Mouse (Mus musculus): ENCODE measurements around the gene Ak5. TPM values are rescaled to one million over a fixed set of nuclear protein-coding genes. Genes with fewer than 3 reads are reported as not detected.
A peak's percentile ranks its signal among the peaks of the same experiment; 100 is the strongest.
"Not testable (repeated sequence)": the region's sequence is repeated elsewhere in the genome, so short reads cannot be mapped to it uniquely, and the experiment has no call there.

Ak5 gene
- polyA plus RNA-seq, 1 experiment from 2014 or later: 3.7 TPM

DNA sequence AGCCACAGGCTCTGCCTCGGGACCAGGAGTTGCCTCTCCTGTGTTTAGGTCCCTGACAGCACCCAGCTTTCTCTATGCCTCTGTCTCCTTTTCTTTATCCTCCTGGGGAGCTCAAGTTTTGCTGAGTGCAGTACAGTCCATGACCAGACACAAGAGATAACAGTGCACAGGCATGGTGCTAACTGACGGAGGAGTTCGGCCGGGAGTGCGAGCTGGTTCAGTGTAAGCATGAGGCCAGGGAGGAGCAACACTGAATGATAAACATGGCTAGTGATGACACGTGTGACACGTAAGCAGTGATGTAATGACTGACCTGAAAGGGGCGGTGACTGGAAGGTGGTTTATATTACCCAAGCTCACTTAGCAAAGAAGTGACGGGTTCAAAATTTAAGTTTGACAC lies 201.3 kb downstream of the Ak5 start:
- peaks cover 6% of the 10 kb centered on the region; the same call in 1 of the 2 replicates for H3K4me1 ChIP-seq (ENCODE audit: insufficient read depth, low read length)
- H3K27me3 ChIP-seq (ENCODE audit: insufficient read depth, low read length): no peaks in the 10 kb centered on the region
- no peak overlapping the region for H3K27ac ChIP-seq (ENCODE audit: low read length)
- H3K4me3 ChIP-seq (ENCODE audit: low read length): no peak overlapping the region
- WGBS: 95% methylated on average over 9 of the region's 9 CpGs
- H3K9me3 ChIP-seq (ENCODE audit: low read length): no peaks in the 10 kb centered on the region
- ATAC-seq (ENCODE audit: low FRiP score, low TSS enrichment): no peak
- no peak overlapping the region for H3K4me2 ChIP-seq (replicated peaks; ENCODE audit: low read depth, low read length)
- peaks cover 8% of the 10 kb centered on the region; the same call in 1 of the 2 replicates for H3K36me3 ChIP-seq (ENCODE audit: insufficient read depth, low read length)
- H3K9ac ChIP-seq (replicated peaks; ENCODE audit: low read length): no peak overlapping the region

DNA sequence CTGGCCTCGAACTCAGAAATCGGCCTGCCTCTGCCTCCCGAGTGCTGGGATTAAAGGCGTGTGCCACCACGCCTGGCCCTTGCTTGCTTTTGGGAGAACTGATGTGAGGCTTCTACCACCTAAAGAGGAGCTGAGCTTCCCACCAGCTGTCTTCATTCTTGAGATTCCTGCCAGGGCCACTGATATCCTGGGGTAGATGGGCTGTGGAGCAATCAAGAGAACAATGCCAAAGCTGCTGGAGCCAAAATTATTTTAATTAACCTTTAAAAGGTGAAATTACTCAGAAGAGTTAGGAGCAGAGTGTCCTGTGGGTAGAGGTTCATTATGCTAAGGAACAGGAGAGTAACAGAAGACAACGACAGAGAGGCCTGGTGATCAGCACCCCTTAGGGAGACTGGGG lies 202.8 kb downstream of the Ak5 start:
- no peak overlapping the region for H3K4me2 ChIP-seq (replicated peaks; ENCODE audit: low read depth, low read length)
- 92% methylated on average over 6 of the region's 6 CpGs for WGBS
- ATAC-seq (ENCODE audit: low FRiP score, low TSS enrichment): no peak

DNA sequence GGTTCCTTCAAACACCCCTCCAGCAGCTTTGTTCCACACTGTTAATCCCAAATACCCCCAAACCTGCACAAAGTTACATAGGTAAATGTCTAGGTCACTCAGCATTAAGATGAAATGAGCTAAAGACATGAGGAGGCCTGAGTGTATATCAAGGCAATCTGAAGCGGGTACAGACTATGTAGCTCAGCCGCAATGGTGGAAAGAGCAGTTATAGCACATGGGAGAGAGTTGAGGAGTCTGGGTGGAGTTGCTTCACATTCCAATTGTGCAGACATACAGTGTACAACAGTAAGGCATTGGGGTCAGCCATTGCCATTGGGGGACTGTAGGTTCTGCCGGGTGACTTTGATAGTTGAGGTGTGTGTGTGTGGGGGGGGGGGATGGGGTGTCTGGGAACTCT lies 203.7 kb downstream of the Ak5 start:
- no peak overlapping the region for H3K27ac ChIP-seq (ENCODE audit: low read length)
- WGBS: 99% methylated on average over 3 of the region's 3 CpGs
- no peak overlapping the region for H3K9ac ChIP-seq (replicated peaks; ENCODE audit: low read length)
- peaks cover 8% of the 10 kb centered on the region for H3K4me1 ChIP-seq (ENCODE audit: insufficient read depth, low read length)
- H3K4me2 ChIP-seq (replicated peaks; ENCODE audit: low read depth, low read length): no peak overlapping the region
- H3K9me3 ChIP-seq (ENCODE audit: low read length): no peaks in the 10 kb centered on the region
- no peak for ATAC-seq (ENCODE audit: low FRiP score, low TSS enrichment)
- H3K36me3 ChIP-seq (ENCODE audit: insufficient read depth, low read length): peaks cover 17% of the 10 kb centered on the region; the same call in 1 of the 2 replicates
- no peak overlapping the region for H3K4me3 ChIP-seq (ENCODE audit: low read length)
- H3K27me3 ChIP-seq (ENCODE audit: insufficient read depth, low read length): no peaks in the 10 kb centered on the region

More for the DNA sequence above, 202.8 kb downstream of the Ak5 start:
- H3K27ac ChIP-seq (ENCODE audit: low read length): no peak overlapping the region
- no peak overlapping the region for H3K9ac ChIP-seq (replicated peaks; ENCODE audit: low read length)
- H3K36me3 ChIP-seq (ENCODE audit: insufficient read depth, low read length): peaks cover 17% of the 10 kb centered on the region; the same call in 1 of the 2 replicates
- no peak overlapping the region for H3K4me3 ChIP-seq (ENCODE audit: low read length)
- no peaks in the 10 kb centered on the region for H3K9me3 ChIP-seq (ENCODE audit: low read length)
- no peaks in the 10 kb centered on the region for H3K27me3 ChIP-seq (ENCODE audit: insufficient read depth, low read length)
- peaks cover 13% of the 10 kb centered on the region for H3K4me1 ChIP-seq (ENCODE audit: insufficient read depth, low read length)

DNA sequence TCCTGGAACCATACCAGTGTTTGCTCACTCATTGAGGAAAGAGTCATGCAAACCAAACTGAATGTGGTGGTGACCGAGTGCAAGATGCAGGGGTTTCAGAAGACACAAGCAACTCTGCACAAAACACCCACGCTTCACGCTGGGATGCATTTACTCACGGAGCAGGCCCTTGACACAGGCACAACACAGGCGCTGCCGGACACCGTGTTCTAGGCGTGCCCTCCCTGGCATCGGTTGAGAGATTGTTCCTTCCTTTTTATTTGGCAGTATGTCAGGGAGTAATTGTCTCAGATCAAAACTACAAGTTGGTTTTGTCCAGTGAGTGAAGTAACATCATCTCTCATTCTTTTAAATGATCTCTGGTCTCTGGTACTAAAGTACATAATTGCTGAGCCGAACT lies 205.3 kb downstream of the Ak5 start:
- Histone ChIP-seq H3K9me3 (ENCODE audit: low read length) (no peaks in the 10 kb centered on the region), H3K27ac (ENCODE audit: low read length) (no peak overlapping the region), H3K36me3 (ENCODE audit: insufficient read depth, low read length) (peaks cover 22% of the 10 kb centered on the region), H3K4me1 (ENCODE audit: insufficient read depth, low read length) (peaks cover 7% of the 10 kb centered on the region), H3K4me3 (ENCODE audit: low read length) (no peak overlapping the region), H3K4me2 (replicated peaks; ENCODE audit: low read depth, low read length) (no peak overlapping the region), H3K27me3 (ENCODE audit: insufficient read depth, low read length) (no peaks in the 10 kb centered on the region), H3K9ac (replicated peaks; ENCODE audit: low read length) (no peak overlapping the region)
- ATAC-seq (ENCODE audit: low FRiP score, low TSS enrichment): no peak
- WGBS: 90% methylated on average over 10 of the region's 10 CpGs

DNA sequence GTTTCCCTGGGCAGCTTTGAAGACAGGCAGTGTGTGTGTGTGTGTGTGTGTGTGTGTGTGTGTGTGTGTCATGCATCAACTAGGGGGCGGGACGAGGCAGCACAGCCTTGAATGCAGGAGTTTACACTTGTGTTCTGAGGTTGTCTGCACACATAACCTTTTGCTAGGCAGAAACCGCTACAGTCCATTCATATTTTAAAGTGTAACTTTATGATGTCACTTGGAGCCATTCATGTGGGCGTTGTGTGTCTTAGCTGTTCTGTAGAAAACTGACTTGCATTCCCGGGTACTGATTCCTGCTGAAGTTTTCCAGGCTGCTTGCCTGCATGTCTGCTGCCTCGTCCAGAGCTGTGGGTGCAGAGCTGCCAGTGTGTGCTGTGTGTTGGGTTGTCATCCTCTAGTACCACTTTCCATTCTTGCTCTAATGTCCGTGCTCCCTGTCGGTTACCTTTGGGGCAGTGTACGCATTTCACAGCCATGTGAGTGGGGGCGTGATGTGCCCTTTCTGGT lies 206.1 kb downstream of the Ak5 start:
- Histone ChIP-seq H3K36me3 (ENCODE audit: insufficient read depth, low read length) (peaks cover 28% of the 10 kb centered on the region), H3K9ac (replicated peaks; ENCODE audit: low read length) (no peak overlapping the region), H3K4me3 (ENCODE audit: low read length) (no peak overlapping the region), H3K4me1 (ENCODE audit: insufficient read depth, low read length) (peaks cover 7% of the 10 kb centered on the region), H3K27me3 (ENCODE audit: insufficient read depth, low read length) (no peaks in the 10 kb centered on the region), H3K27ac (ENCODE audit: low read length) (no peak overlapping the region), H3K9me3 (ENCODE audit: low read length) (no peaks in the 10 kb centered on the region; the same call in 1 of the 2 replicates), H3K4me2 (replicated peaks; ENCODE audit: low read depth, low read length) (no peak overlapping the region)
- no peak for ATAC-seq (ENCODE audit: low FRiP score, low TSS enrichment)
- 87% methylated on average over 10 of the region's 10 CpGs for WGBS

DNA sequence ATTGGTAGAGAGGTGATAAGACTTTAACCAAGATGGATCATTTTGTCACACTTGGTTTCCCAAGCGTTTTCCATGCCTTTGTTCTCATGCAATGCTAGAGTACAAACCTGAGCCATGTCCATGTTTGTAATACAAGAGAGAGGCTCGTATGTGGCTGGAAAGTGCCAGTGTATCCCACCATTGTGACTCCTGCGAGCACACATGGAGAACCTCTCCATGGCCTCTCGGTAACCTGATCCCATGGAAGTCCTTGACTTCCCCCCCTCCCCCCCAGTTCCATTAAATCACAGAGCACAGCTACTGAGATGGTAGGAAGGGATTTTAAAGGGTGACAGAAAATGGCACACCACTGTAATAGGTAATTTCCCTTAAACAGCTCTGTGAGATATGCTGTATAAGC lies 207.4 kb downstream of the Ak5 start:
- H3K27ac ChIP-seq (ENCODE audit: low read length): peak overlapping the region; percentile 26
- peak; percentile 72; the same call in 1 of the 2 replicates for ATAC-seq (ENCODE audit: low FRiP score, low TSS enrichment)
- no peak overlapping the region for H3K9ac ChIP-seq (replicated peaks; ENCODE audit: low read length)
- no peak overlapping the region for H3K4me2 ChIP-seq (replicated peaks; ENCODE audit: low read depth, low read length)
- no peaks in the 10 kb centered on the region for H3K27me3 ChIP-seq (ENCODE audit: insufficient read depth, low read length)
- H3K9me3 ChIP-seq (ENCODE audit: low read length): no peaks in the 10 kb centered on the region; the same call in 1 of the 2 replicates
- 25% methylated on average over 4 of the region's 4 CpGs for WGBS
- H3K4me3 ChIP-seq (ENCODE audit: low read length): no peak overlapping the region
- peaks cover 7% of the 10 kb centered on the region for H3K4me1 ChIP-seq (ENCODE audit: insufficient read depth, low read length)
- peaks cover 40% of the 10 kb centered on the region for H3K36me3 ChIP-seq (ENCODE audit: insufficient read depth, low read length)

DNA sequence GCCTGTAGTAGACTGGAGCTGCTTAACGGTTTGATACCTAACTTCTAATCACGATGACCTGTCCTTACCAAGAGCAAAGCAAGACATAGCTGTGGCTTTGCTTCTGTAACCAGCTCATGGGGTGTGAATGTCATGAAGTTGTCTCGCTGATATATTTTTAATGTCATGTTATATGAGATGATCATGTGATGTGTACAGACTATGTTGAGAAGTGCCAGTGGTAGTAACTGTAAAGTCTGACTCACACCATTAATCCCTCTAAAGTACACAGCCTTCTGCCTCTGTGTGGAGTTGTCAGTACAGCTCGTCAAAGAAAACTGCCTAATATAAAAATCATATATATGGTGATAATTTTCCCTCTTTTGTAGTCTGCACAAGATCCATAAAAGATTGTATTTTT lies 209.3 kb downstream of the Ak5 start:
- H3K9me3 ChIP-seq (ENCODE audit: low read length); H3K4me2 ChIP-seq (replicated peaks; ENCODE audit: low read depth, low read length); H3K27ac ChIP-seq (ENCODE audit: low read length); ATAC-seq (ENCODE audit: low FRiP score, low TSS enrichment); H3K4me3 ChIP-seq (ENCODE audit: low read length); H3K9ac ChIP-seq (replicated peaks; ENCODE audit: low read length); H3K27me3 ChIP-seq (ENCODE audit: insufficient read depth, low read length); H3K4me1 ChIP-seq (ENCODE audit: insufficient read depth, low read length): not testable (repeated sequence)
- peaks cover 55% of the 10 kb centered on the region for H3K36me3 ChIP-seq (ENCODE audit: insufficient read depth, low read length)
- 82% methylated on average over 4 of the region's 4 CpGs for WGBS

DNA sequence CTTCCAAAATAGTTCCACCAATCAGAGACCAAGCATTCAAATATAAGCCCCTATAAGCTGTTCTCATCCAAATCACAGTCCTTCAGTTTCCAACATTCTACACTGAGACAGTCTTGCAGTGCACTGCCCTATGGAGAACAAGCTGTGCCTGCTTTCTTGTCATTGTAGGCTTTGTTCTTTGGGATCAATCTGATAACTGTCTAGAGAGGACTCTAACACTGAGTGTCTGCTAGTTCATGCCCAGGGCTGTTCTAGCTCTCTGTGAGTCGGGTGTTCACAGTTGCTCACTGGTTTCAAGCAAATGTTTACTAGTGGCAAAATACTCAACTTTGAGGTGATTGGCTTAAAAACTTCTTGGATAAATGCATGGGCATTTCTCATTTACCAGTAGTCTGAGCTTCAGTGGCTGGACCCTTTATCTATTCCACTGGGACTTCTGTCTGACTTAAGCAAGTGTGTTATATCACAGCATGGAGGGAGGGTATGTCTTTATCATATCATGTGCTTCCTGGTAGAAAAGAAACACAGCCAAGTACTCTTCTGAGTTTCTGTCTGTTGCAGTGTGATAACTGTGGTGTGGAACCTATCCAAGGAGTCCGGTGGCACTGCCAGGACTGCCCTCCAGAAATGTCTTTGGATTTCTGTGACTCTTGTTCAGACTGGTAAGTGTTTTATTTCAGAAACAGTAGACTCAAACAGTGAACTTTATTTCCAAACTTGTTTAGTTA lies 210.7 kb downstream of the Ak5 start:
- Histone ChIP-seq H3K4me3 (ENCODE audit: low read length) (no peak overlapping the region), H3K9ac (replicated peaks; ENCODE audit: low read length) (no peak overlapping the region), H3K27me3 (ENCODE audit: insufficient read depth, low read length) (no peaks in the 10 kb centered on the region), H3K27ac (ENCODE audit: low read length) (no peak overlapping the region), H3K36me3 (ENCODE audit: insufficient read depth, low read length) (peaks cover 56% of the 10 kb centered on the region), H3K9me3 (ENCODE audit: low read length) (no peaks in the 10 kb centered on the region; the same call in 1 of the 2 replicates), H3K4me1 (ENCODE audit: insufficient read depth, low read length) (peaks cover 7% of the 10 kb centered on the region), H3K4me2 (replicated peaks; ENCODE audit: low read depth, low read length) (no peak overlapping the region)
- ATAC-seq (ENCODE audit: low FRiP score, low TSS enrichment): no peak
- WGBS: 93% methylated on average over 2 of the region's 2 CpGs

DNA sequence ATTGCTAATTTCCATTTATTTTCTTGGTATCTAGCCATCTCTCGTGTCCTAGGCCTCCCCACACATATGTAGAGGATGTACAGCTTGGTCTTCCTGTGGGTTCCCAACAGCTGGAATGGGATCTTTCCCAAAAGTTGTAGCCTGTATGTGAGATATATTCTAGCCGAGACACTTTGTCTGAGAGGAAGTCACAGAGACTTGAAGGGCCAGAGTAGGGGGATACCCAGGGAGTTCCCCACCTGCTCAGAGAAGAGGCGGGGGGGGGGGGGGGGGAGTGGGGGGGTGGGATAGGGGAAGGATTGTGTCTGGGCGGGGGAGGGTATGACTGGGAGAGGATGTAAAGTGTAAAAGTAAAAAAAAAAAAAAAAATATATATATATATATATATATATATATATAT lies 215.0 kb downstream of the Ak5 start:
- WGBS: 84% methylated on average over 2 of the region's 4 CpGs
- no peak overlapping the region for H3K4me3 ChIP-seq (ENCODE audit: low read length)

DNA sequence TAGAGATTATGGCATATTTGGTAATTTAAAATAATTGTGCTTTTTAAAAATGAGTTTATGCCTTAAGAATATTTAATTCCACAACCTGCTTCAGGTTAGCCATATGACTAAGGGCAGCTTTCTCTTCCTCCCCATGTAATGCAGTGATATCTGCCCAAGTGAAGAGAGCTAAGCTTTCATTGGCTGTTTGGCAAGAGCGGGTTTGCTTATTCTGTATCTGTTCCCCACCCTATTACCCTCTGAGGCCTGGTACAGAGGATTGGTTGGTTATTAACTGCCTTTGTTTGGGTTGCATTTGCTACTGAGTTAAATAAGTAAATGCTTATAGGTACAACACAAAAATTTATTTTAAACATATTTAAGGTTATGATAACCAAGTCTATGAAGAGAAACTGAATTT lies 221.2 kb downstream of the Ak5 start:
- ATAC-seq (ENCODE audit: low FRiP score, low TSS enrichment): no peak
- Histone ChIP-seq H3K9ac (replicated peaks; ENCODE audit: low read length) (no peak overlapping the region), H3K27ac (ENCODE audit: low read length) (no peak overlapping the region), H3K4me3 (ENCODE audit: low read length) (no peak overlapping the region), H3K9me3 (ENCODE audit: low read length) (no peaks in the 10 kb centered on the region), H3K27me3 (ENCODE audit: insufficient read depth, low read length) (no peaks in the 10 kb centered on the region), H3K4me2 (replicated peaks; ENCODE audit: low read depth, low read length) (no peak overlapping the region), H3K36me3 (ENCODE audit: insufficient read depth, low read length) (peaks cover 5% of the 10 kb centered on the region), H3K4me1 (ENCODE audit: insufficient read depth, low read length) (no peaks in the 10 kb centered on the region)
- WGBS: 80% methylated on average over 1 of the region's 1 CpGs

More for the DNA sequence above, 215.0 kb downstream of the Ak5 start:
- Histone ChIP-seq H3K4me2 (replicated peaks; ENCODE audit: low read depth, low read length) (no peak overlapping the region), H3K4me1 (ENCODE audit: insufficient read depth, low read length) (no peaks in the 10 kb centered on the region), H3K36me3 (ENCODE audit: insufficient read depth, low read length) (peaks cover 48% of the 10 kb centered on the region), H3K9ac (replicated peaks; ENCODE audit: low read length) (no peak overlapping the region), H3K27me3 (ENCODE audit: insufficient read depth, low read length) (no peaks in the 10 kb centered on the region), H3K27ac (ENCODE audit: low read length) (no peak overlapping the region), H3K9me3 (ENCODE audit: low read length) (no peaks in the 10 kb centered on the region; the same call in 1 of the 2 replicates)
- ATAC-seq (ENCODE audit: low FRiP score, low TSS enrichment): no peak
